Mouse (Mus musculus): ENCODE measurements around the gene Fosl1.

- TF ChIP-seq CTCF (IDR thresholded peaks at IDR 0.05; ENCODE audit: control insufficient read depth, insufficient read depth, low read length) (no peak), POLR2A (IDR thresholded peaks at IDR 0.05; ENCODE audit: borderline replicate concordance, control insufficient read depth, low read depth, low read length) (no peak)
Observed at GRCm38 (mm10) chr19:5455568-5455967, 8.2 kb downstream of the Fosl1 start.

Data from bone marrow, adult 2 months (tissue).